Comparison of ENCODE assay signal across 20 mouse cellular contexts in genomic region chr11:77835109-77835508, GRCm38 (mm10). TPM values are rescaled to one million over a fixed set of nuclear protein-coding genes. Genes with fewer than 3 reads are reported as not detected.
DNase-seq lines count a peak whose midpoint lies in the region; ATAC-seq and TF ChIP-seq lines count a peak whose summit lies in the region.
"Had no signal": no experiment of that assay in that cellular context is flagged by ENCODE, and none has a peak within 500 bp of the region (broad histone marks: within the 10 kb centered on the region; RNA-seq: fewer than 3 reads in every experiment).

No protein-coding gene starts in this region.

- 0 out of 2 replicates have a peak overlapping the region, but pooled peaks have one; percentile 93 for H3K27ac ChIP-seq in heart, postnatal 0 days (ENCODE audit: low read depth)
- no peak overlapping the region for H3K27ac ChIP-seq in bone marrow, adult 2 months (ENCODE audit: control insufficient read depth, insufficient read depth, low read depth, low read length, poor library complexity)
- no peak overlapping the region for H3K27ac ChIP-seq in cerebellum, adult 2 months (ENCODE audit: insufficient read depth, low read length)
- H3K27ac ChIP-seq: embryonic facial prominence, embryonic 10.5 days; hindbrain, embryonic 15.5 days; macrophage; midbrain, embryonic 15.5 days; neural tube, embryonic 13.5 days had no signal

- peak; percentile 32; the same call in 1 of the 2 replicates for TF ChIP-seq CTCF in heart, postnatal 0 days (IDR thresholded peaks at IDR 0.05; ENCODE audit: low read depth)
- TF ChIP-seq CTCF in lung, adult 2 months (IDR thresholded peaks at IDR 0.05; ENCODE audit: insufficient read depth, low read length): peak; percentile 17; the same call in 1 of the 2 replicates
- TF ChIP-seq CTCF in bone marrow, adult 2 months (IDR thresholded peaks at IDR 0.05; ENCODE audit: control insufficient read depth, insufficient read depth, low read length): peak; percentile 32
- no peak for TF ChIP-seq CTCF in cerebellum, adult 2 months (IDR thresholded peaks at IDR 0.05; ENCODE audit: borderline replicate concordance, insufficient read depth, low read depth, low read length)

- TF ChIP-seq POLR2A in lung, adult 2 months (IDR thresholded peaks at IDR 0.05; ENCODE audit: borderline replicate concordance, extremely low read depth, low read depth, low read length): no peak
- no peak for TF ChIP-seq POLR2A in bone marrow, adult 2 months (IDR thresholded peaks at IDR 0.05; ENCODE audit: borderline replicate concordance, control insufficient read depth, low read depth, low read length)
- TF ChIP-seq POLR2A in cerebellum, adult 2 months (IDR thresholded peaks at IDR 0.05; ENCODE audit: borderline replicate concordance, insufficient read depth, low read length): no peak

- H3K4me2 ChIP-seq in heart, postnatal 0 days (ENCODE audit: low read depth, low read length): no peak overlapping the region
- H3K4me2 ChIP-seq: heart, embryonic 12.5 days; hindbrain, embryonic 15.5 days; limb, embryonic 13.5 days; midbrain, embryonic 15.5 days; neural tube, embryonic 13.5 days had no signal

- H3K27me3 ChIP-seq in heart, postnatal 0 days (ENCODE audit: control insufficient read depth, insufficient read depth, low read length): no peaks in the 10 kb centered on the region
- no peaks in the 10 kb centered on the region for H3K27me3 ChIP-seq in cerebellum, adult 2 months (ENCODE audit: control insufficient read depth, insufficient read depth, low read length)
- H3K27me3 ChIP-seq: heart, embryonic 12.5 days; hindbrain, embryonic 15.5 days; limb, embryonic 13.5 days; midbrain, embryonic 15.5 days had no signal

- peaks cover 98% of the 10 kb centered on the region for H3K36me3 ChIP-seq in heart, postnatal 0 days (replicated peaks; ENCODE audit: control insufficient read depth, insufficient read depth, low read length)

- no peak overlapping the region for H3K4me3 ChIP-seq in heart, postnatal 0 days (ENCODE audit: low read depth, low read length)
- no peak overlapping the region for H3K4me3 ChIP-seq in lung, adult 2 months (replicated peaks; ENCODE audit: extremely low read depth, low read depth, low read length)
- H3K4me3 ChIP-seq in bone marrow, adult 2 months (replicated peaks; ENCODE audit: control insufficient read depth, low read depth, low read length): no peak overlapping the region
- no peak overlapping the region for H3K4me3 ChIP-seq in cerebellum, adult 2 months (replicated peaks; ENCODE audit: insufficient read depth, low read depth, low read length)
- H3K4me3 ChIP-seq: embryonic facial prominence, embryonic 10.5 days; heart, embryonic 12.5 days; hindbrain, embryonic 15.5 days; limb, embryonic 13.5 days; midbrain, embryonic 15.5 days; neural tube, embryonic 13.5 days had no signal

- H3K9me3 ChIP-seq in heart, postnatal 0 days (replicated peaks; ENCODE audit: control insufficient read depth, low read length): no peaks in the 10 kb centered on the region
- H3K9me3 ChIP-seq: embryonic facial prominence, embryonic 10.5 days; G1E; heart, embryonic 12.5 days; hindbrain, embryonic 15.5 days; limb, embryonic 13.5 days; midbrain, embryonic 15.5 days had no signal

- TF ChIP-seq EP300 in heart, postnatal 0 days (IDR thresholded peaks at IDR 0.05; ENCODE audit: low read depth): no peak

- H3K4me1 ChIP-seq in heart, postnatal 0 days (ENCODE audit: control insufficient read depth, insufficient read depth): peaks cover 15% of the 10 kb centered on the region
- no peaks in the 10 kb centered on the region for H3K4me1 ChIP-seq in lung, adult 2 months (ENCODE audit: control insufficient read depth, insufficient read depth, low read length)
- no peaks in the 10 kb centered on the region for H3K4me1 ChIP-seq in bone marrow, adult 2 months (ENCODE audit: control insufficient read depth, insufficient read depth, low read length)
- peaks cover 20% of the 10 kb centered on the region for H3K4me1 ChIP-seq in cerebellum, adult 2 months (ENCODE audit: control insufficient read depth, insufficient read depth, low read length)

- H3K9ac ChIP-seq in heart, postnatal 0 days (replicated peaks; ENCODE audit: low read depth, low read length): no peak overlapping the region
- H3K9ac ChIP-seq: heart, embryonic 12.5 days; hindbrain, embryonic 15.5 days; limb, embryonic 13.5 days; midbrain, embryonic 15.5 days; neural tube, embryonic 13.5 days had no signal

- no peak for ATAC-seq in heart, postnatal 0 days (ENCODE audit: insufficient read depth, low read depth)
- ATAC-seq: activated CD4-positive, CD25-positive, alpha-beta regulatory T cell, adult 4 months; midbrain, embryonic 15.5 days had no signal

- no peak for DNase-seq in heart, postnatal 0 days (ENCODE audit: low spot score)
- DNase-seq in heart, adult 11 months: no peak
- no peak for DNase-seq in lung, adult 2 months
- DNase-seq in lung, postnatal 36 days: no peak
- peak; percentile 24 to 29 for DNase-seq in B cell, adult 2 months
- DNase-seq in cerebellum, adult 2 months: no peak
- no peak for DNase-seq in spleen, postnatal 4 days (ENCODE audit: low spot score in 2 of 2)
- DNase-seq: cerebellum, adult 9-11 months; kidney, postnatal 25 days; layer of hippocampus, postnatal 36 days had no signal

- WGBS in heart, postnatal 0 days: 91% methylated on average over 3 of the region's 3 CpGs
- 76% methylated on average over 3 of the region's 3 CpGs for WGBS in lung, adult 2 months
- WGBS in bone marrow, adult 2 months: 86% methylated on average over 3 of the region's 3 CpGs
- WGBS in cerebellum, adult 2 months: 86% methylated on average over 3 of the region's 3 CpGs

RNA-seq across cellular contexts. Expression of gene Gm10277, which starts 47.6 kb away (rescaled TPM):
- not detected in 2 replicates for total RNA-seq in heart, postnatal 0 days (2014; rRNA removed; ENCODE audit: low replicate concordance)
- 0.41 and 0.52 TPM in 2 replicates for polyA plus RNA-seq in heart, postnatal 0 days (2015; fragmentation: Nextera tagmentation; extraction: Ambion mirVana)
- polyA plus RNA-seq in lung, adult 2 months (2012; rRNA removed): not detected in 2 replicates
- not detected in 2 replicates for polyA plus RNA-seq in bone marrow, adult 2 months (2011; ENCODE audit: insufficient read depth, insufficient read length, low replicate concordance, missing spikeins)
- not detected in 2 replicates for polyA plus RNA-seq in cerebellum, adult 2 months (2012; rRNA removed)
- total RNA-seq: layer of hippocampus, postnatal 36 days had no signal
- polyA plus RNA-seq: G1E, macrophage had no signal

RNA-seq across cellular contexts. Expression of gene Pipox, which starts 58.8 kb away (rescaled TPM):
- 2.4 and 3.7 TPM in 2 replicates for total RNA-seq in heart, postnatal 0 days (2014; rRNA removed; ENCODE audit: low replicate concordance)
- 2.6 and 3.1 TPM in 2 replicates for polyA plus RNA-seq in heart, postnatal 0 days (2015; fragmentation: Nextera tagmentation; extraction: Ambion mirVana)
- 0.60 and 1.3 TPM in 2 replicates for polyA plus RNA-seq in lung, adult 2 months (2012; rRNA removed)
- 2.8 and 3.8 TPM in 2 replicates for polyA plus RNA-seq in bone marrow, adult 2 months (2011; ENCODE audit: insufficient read depth, insufficient read length, low replicate concordance, missing spikeins)
- polyA plus RNA-seq in cerebellum, adult 2 months (2012; rRNA removed): 6.8 and 9.0 TPM in 2 replicates
- total RNA-seq: G1E had no signal
- polyA plus RNA-seq: G1E, macrophage had no signal

Comparison
In these comparisons a context has a peak if more than half of its experiments do, and no peak if none do; other contexts are left out.
1. DNase-seq: peak in B cell, adult 2 months (2 of 2); none in heart, postnatal 0 days (single experiment), heart, adult 11 months (single experiment), lung, adult 2 months (single experiment), lung, postnatal 36 days (single experiment), cerebellum, adult 2 months (0 of 2) and spleen, postnatal 4 days (0 of 2).